Mouse (Mus musculus): ENCODE measurements around the gene Efna3.

Efna3 gene

DNA sequence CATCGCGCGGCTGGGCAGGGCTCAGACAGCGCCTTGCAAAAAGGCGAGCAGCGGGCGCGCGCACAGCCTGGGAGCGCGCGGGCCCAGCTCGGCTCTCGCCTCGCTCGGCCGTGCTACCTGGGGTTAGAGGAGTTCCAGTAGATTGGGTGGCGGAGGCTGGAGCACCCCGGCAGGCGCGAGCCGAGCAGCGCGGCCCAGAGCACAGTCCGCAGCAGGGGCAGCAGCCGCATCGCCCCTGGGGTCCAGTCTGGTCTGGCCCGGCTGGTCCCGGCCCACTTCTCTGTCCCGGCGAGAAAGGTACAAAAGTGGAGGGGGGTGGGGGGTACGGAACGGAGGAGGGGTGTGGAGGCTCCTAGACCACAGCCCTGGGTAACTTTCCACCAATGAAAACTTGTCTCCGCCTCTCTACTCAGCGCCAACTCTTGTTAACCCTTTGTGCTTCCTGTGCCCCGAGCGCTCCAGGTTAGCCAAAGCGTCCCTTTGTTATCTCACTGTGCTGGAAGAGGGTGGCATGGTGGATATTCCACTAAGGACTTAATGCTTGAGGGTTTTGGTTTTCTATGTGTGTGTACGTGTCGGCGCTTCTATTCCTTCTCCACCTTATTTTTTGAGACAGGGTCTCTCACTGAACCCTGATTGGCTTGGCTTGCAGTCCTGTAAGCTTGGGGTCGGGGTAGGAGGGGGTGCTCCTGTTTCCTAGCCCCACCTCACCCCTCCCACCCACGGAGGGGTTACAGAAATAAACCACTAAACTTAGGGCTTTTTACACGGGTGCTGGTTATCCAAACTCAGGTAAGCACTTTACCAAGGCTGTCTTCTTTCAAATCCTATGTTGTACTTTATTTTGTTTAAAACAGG is 15.2 kb upstream of the Efna3 start, which contains the start of gene Efna4:
Efna4 (minus strand) TSS at position 308 of the 858 bp plus-strand sequence.
- no peak for DNase-seq (ENCODE audit: low spot score in 2 of 2)

DNA sequence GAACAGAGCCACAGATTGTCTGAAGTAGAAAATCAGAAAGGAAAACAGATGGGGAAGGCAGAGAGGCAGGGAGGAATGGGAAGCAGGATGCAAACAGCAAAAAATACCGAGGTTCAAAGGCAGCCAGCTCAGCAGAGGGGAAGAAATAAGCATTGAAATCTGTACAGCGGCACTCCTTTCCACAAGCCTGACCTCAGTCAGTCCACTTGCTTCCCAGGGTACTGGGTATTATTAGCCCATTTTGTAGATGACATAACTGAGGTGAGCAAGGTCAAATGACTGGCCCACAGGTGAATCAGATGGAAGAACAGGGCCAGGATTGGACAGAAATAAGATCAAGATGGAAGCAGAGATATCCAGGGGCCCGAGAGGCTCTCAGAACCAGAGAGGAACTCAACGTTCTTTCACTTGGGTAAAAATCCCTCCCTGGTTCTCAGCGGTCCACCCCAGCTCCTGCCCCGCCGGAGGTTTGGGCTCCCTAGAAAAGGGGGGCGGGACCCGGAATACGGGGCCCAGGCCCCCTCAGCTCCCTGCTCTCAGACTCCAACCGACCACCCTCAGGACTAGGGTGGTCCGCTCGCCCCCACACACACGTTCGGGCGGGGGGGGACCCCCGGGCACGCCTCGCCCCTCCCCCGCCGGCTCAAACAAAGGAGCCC is 14.4 kb upstream of the Efna3 start:
- no peak for DNase-seq (ENCODE audit: low spot score in 2 of 2)

- no peak for DNase-seq (ENCODE audit: low spot score in 2 of 2)
These were observed 13.8 kb upstream of the Efna3 start for GRCm38 (mm10) chr3:89336529-89336928.

GRCm38 (mm10) chr3:89333053-89333452 is 10.3 kb upstream of the Efna3 start:
- no peak for DNase-seq (ENCODE audit: low spot score in 2 of 2)

DNA sequence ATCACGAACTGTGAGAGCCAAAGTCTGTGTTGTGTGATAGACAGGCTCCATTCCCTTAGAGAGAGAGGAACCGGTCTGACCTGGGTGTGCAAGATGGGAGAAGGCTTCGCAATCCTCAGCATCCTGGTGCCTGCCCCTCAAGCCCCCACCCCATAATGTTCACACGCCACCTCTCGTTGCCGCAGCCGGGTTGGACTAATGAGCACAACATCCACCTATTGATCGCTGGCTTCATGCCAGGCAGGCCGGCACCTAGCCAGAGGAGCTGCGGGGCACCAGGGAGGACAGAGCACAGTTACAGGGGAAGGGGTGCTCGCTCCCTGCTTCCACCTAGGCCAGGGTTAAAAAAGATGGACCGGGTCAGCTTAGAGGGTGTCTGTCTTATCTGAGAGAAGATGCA is 9.7 kb upstream of the Efna3 start:
- no peak for DNase-seq (ENCODE audit: low spot score in 2 of 2)

- no peak for DNase-seq (ENCODE audit: low spot score in 2 of 2)
These were observed 9.2 kb upstream of the Efna3 start for GRCm38 (mm10) chr3:89332013-89332412.

DNA sequence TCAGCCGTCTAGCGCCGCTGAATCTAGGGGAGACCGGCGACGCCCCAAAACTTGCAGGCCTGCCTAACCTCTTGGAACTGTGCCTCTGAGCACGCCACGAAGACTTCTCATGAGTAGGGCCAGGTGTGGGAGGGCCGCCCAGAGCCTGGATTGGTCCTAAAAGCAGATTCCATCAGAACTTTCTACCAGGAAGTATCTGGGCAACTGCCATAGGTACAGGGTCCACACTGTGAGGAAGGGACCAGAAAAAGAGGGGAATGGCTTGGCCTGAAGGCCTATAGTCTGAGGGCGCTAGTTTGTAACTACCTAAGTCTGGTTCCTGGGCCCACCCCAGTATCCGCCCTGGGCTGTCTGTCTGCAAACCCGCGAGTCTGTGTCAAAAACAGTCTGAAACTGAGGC is 8.8 kb upstream of the Efna3 start:
- no peak for DNase-seq (ENCODE audit: low spot score in 2 of 2)

- no peak for DNase-seq (ENCODE audit: low spot score in 2 of 2)
These were observed 8.2 kb upstream of the Efna3 start for GRCm38 (mm10) chr3:89330948-89331347.

GRCm38 (mm10) chr3:89330346-89330745 is 7.6 kb upstream of the Efna3 start:
- no peak for DNase-seq (ENCODE audit: low spot score in 2 of 2)

DNA sequence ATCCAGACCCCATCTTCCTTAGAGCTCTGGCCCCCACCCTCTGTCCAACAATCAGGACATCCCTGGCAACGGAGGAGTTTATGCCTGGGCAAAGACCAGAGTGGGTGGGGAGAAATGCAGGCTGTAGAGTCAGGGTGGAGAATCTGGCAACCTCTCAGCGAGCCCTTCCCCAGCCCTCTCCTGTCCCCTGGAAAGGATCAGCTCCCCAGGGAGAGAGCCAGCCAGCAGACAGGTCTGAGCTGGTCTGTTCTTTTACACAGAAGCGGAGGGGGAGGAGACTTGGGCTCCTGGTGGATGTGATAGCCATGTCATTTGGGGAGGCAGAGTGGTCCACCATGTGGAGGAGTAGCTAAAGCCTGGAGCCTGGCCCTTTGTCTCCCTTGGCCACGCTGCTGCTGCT is 5.9 kb upstream of the Efna3 start:
- no peak for DNase-seq (ENCODE audit: low spot score in 2 of 2)

DNA sequence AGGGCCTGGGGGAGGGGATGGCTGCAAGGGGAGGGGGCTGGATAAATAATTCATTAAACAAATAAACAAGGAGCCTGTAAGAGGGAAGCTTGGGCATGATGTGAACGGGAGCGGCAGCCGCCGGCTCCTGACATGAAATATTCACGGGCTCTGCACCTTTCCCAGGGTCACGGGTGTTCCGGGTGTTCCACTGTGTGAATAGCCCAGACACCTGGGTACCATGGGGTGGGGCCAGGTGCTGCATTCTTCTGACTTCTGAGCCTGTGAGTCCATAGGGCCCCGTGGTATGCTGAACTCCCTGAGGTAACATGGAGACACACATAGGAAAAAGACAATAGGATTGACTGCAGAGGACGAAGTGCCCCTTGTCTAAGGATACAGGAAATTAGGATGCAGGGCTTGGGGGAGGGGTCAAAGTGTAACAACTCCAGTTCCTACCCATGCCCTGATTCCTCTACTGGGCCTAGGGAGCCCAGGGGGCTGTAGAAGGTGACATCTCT is 4.7 kb upstream of the Efna3 start:
- no peak for DNase-seq (ENCODE audit: low spot score in 2 of 2)

- DNase-seq (ENCODE audit: low spot score in 2 of 2), result no peak
These were observed 3.1 kb upstream of the Efna3 start for GRCm38 (mm10) chr3:89325882-89326281.

DNA sequence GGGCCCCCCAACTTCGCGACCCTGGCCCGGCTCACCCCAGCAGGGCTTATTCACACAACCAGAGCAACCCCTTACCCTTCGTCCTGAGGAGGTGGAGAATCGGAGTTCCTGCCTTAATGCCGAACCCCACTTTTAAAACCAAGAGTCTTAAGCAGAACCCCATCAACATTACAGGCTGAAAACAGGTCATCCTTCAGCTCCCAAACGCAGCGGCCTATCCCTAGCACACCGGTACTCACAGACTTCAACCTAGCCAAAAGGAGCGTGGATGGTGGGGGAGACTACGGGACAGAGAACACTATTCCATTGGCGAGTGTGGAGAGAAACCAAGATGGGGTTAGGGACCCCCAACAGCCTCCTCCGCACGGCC is 649 bp downstream of the Efna3 start:
- no peak for DNase-seq (ENCODE audit: low spot score in 2 of 2)

DNA sequence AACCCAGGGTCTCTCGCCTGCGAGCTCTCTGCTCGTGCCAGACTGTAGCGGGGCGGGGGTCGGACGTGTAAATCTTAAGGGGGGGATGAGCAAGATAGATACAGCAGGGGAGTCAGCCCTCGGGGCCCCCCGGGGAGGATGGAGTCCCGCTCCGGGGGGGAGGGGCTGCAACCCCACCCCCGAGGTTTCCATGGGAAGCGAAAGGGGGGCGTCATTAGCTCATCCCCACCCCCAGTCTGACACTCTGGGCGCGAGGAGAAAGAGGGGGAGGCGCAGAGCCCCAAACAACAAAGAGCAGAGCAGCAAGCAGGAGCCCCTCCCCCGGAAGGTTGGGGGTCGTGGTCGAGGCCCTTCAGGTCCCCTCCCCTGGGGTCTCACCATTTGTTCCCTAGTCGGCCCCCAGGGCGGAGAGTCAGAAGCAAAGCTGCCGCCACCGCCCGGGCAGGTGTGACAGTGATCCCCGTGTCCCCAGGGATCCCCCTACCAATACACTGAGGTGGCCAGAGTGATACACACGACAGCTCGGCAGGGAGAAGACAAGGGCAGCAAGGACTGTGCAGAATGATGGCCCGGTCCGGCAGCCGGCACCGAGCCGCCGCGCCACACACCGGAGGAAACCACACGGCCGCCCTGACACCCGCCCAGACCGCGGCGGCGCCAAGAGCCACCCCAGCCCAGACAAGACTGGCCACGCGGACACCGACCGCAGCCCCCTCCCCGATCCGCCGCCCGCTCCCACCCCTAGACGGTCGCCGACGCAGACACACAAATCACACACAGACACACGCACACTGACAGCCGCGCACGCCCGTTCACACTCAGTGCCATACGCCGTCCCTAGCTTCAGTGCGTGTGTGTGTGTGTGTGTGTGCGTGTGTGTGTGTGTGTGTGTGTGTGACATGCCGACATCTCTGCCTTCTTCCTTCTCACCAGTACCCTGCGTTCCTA is 1.3 kb downstream of the Efna3 start:
- DNase-seq (ENCODE audit: low spot score in 2 of 2), result peak; percentile 56 to 65

- DNase-seq (ENCODE audit: low spot score in 2 of 2), result peak; percentile 68 to 81
These were observed 2.1 kb downstream of the Efna3 start for GRCm38 (mm10) chr3:89320581-89321182.

DNA sequence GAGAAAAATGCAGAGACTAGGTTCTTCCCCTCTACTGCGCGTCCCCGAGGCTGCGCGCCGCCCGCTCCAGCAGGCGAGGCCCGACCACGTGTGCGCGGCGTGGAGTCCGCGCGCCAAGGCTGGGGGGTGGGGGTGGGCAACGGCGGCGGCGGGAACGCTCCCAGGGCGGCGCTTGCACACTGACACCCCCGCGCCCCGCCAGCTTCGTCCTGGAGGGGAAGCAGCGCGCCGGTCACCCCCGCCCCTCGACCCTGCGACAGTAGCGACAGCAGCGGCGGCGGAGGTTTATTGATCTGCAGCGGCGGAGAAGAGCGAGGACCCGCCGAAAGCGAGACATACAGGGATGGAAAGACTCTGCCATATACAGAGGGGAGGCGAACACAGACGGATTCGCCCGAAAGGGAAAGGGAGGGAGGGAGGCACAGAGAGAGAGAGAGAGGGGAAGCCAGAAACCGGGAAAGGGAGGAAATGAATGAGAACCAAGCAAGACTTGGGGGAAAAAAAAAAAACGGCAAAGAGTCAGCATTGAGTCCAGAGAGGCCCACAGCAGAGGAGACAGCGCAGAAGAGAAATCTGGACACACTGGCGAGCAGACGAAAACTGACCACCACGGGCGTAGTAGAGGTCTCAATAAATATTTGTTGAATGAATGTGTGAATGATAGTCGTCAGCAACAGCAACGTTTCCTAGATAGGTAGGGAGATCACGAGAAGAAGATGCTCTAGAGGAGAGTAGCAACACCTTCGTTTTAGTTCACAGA is 3.0 kb downstream of the Efna3 start:
- DNase-seq (ENCODE audit: low spot score in 2 of 2), result peak in 1 of 2 experiments; percentile 62

GRCm38 (mm10) chr3:89318971-89319590 is 3.7 kb downstream of the Efna3 start:
- DNase-seq (ENCODE audit: low spot score in 2 of 2), result no peak

DNA sequence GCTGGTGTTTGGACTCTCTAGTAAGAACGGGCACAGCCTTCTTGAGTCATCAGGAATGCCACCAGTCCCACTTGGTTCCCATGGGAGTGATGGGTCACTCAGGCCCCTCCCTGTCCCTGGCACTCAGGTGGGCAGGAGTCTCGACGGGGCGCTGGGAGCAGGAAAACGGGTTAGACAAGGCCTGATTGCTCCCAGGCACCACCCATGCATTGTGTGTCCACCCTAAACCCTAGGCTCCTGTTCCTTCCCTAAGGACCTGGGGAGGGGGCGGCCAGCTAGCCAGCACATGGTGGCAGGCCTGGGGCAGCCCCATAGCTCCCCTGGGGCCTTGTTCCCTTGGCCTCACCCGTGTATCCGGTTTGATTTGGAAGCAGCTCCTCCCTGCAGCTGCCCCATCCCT is 4.4 kb downstream of the Efna3 start:
- DNase-seq (ENCODE audit: low spot score in 2 of 2), result no peak

DNA sequence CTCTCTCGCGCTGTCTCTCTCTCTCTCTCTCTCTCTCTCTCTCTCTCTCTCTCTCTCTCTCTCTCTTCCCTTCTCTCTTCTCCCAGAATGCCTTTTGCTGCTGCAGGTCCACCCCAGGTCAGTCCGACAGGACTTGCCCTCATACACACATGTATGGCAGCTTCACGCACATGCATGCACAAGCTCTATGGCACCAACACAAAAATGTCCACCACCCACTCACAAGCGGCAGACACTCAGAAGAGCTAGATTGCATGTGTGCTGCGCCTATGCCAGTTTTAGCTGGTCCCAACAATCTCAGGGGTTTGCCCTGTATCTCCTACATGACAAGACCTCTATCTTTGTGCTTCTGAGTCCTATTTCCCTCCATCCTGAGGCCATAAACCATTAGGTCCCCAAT is 5.5 kb downstream of the Efna3 start:
- DNase-seq (ENCODE audit: low spot score in 2 of 2), result no peak

- peak; percentile 80 to 86 for DNase-seq (ENCODE audit: low spot score in 2 of 2)
These were observed 5.9 kb downstream of the Efna3 start for GRCm38 (mm10) chr3:89316833-89317232.
